Mouse (Mus musculus) testis, adult 2 months (tissue): ENCODE results near the gene Olfr828.

ENCODE experiments used
- CTCF ChIP-seq: fragments of 200-500 bp; IDR thresholded peaks from 2 replicates; pipeline ENCODE4 v1.5.1; 2012; ENCODE audit warnings: low read depth, mild to moderate bottlenecking, inconsistent platforms, low read length, moderate library complexity; ENCODE audit not compliant: control insufficient read depth, insufficient read depth, insufficient replicate concordance
- POLR2A ChIP-seq: fragments of 200-500 bp; IDR thresholded peaks from 2 replicates; pipeline ENCODE4 v1.6.1; 2012; ENCODE audit warnings: low read depth, mild to moderate bottlenecking, inconsistent platforms, low read length, moderate library complexity; ENCODE audit not compliant: control insufficient read depth

DNA sequence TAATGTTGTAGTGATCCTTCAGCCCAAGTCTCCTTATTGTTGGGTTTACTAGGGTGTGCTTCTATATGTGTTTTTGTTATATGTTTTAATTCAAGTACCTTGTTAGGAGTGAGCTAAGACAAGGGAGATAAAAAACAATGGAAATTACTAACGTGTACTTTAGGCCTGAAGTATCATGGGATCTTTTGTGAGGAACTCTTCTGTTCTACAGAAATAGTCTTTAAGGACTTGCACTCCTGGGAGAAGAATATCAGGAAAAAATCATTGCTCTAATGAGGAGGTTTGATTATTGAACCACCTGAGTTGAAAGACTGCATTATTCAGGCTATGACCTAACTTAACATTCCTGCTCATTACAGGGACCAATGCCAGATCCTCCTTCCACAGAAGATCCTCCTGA lies 35.3 kb upstream of the Olfr828 start, which contains the start of gene Olfr829:
- TF ChIP-seq POLR2A, result no peak
- no peak for TF ChIP-seq CTCF
